ENCODE assay signal across 8 mouse cellular contexts in genomic region chr7:81554369-81554768, GRCm38 (mm10). TPM values are rescaled to one million over a fixed set of nuclear protein-coding genes. Genes with fewer than 3 reads are reported as not detected.
A peak's percentile ranks its signal among the peaks of the same experiment; 100 is the strongest.
DNase-seq lines count a peak whose midpoint lies in the region; ATAC-seq and TF ChIP-seq lines count a peak whose summit lies in the region.
"Had no signal": no experiment of that assay in that cellular context is flagged by ENCODE, and none has a peak within 500 bp of the region (broad histone marks: within the 10 kb centered on the region; RNA-seq: fewer than 3 reads in every experiment).

No protein-coding gene starts in this region.

- no peaks in the 10 kb centered on the region for H3K27me3 ChIP-seq in intestine, postnatal 0 days (replicated peaks; ENCODE audit: control insufficient read depth, insufficient read depth, low read length)
- H3K27me3 ChIP-seq in intestine, embryonic 15.5 days (replicated peaks) = no peaks in the 10 kb centered on the region
- no peaks in the 10 kb centered on the region for H3K27me3 ChIP-seq in limb, embryonic 11.5 days (ENCODE audit: control insufficient read depth, insufficient read depth, low read length)
- no peaks in the 10 kb centered on the region for H3K27me3 ChIP-seq in forebrain, embryonic 15.5 days

- no peaks in the 10 kb centered on the region for H3K4me1 ChIP-seq in intestine, postnatal 0 days (replicated peaks; ENCODE audit: control insufficient read depth, insufficient read depth, low read length)
- H3K4me1 ChIP-seq in intestine, embryonic 15.5 days (replicated peaks) = no peaks in the 10 kb centered on the region
- no peaks in the 10 kb centered on the region for H3K4me1 ChIP-seq in limb, embryonic 11.5 days (ENCODE audit: control insufficient read depth, insufficient read depth, low read length)
- H3K4me1 ChIP-seq in forebrain, embryonic 15.5 days = no peaks in the 10 kb centered on the region

- H3K36me3 ChIP-seq in intestine, postnatal 0 days (ENCODE audit: control insufficient read depth, insufficient read depth) = no peaks in the 10 kb centered on the region
- no peaks in the 10 kb centered on the region for H3K36me3 ChIP-seq in intestine, embryonic 15.5 days
- no peaks in the 10 kb centered on the region for H3K36me3 ChIP-seq in limb, embryonic 11.5 days (ENCODE audit: control insufficient read depth, insufficient read depth, low read length)
- no peaks in the 10 kb centered on the region for H3K36me3 ChIP-seq in forebrain, embryonic 15.5 days

- DNase-seq in CD4-positive helper T cell, adult 2 months (ENCODE audit: low read depth, low spot score) = peak; percentile 26
- DNase-seq in NIH3T3 (ENCODE audit: low read depth) = peak; percentile 63
- peak; percentile 73 for DNase-seq in limb, embryonic 11.5 days (ENCODE audit: low spot score)
- DNase-seq in thymus, postnatal 36 days = peak; percentile 19 to 22

- ATAC-seq in intestine, postnatal 0 days = no peak
- ATAC-seq in intestine, embryonic 15.5 days = no peak
- no peak for ATAC-seq in limb, embryonic 11.5 days (ENCODE audit: insufficient number of reproducible peaks, low FRiP score, low TSS enrichment, low read depth)
- ATAC-seq in forebrain, embryonic 15.5 days (replicated peaks) = no peak

- TF ChIP-seq CTCF in intestine, postnatal 0 days (IDR thresholded peaks at IDR 0.05; ENCODE audit: low read depth) = peak; percentile 75

- H3K9me3 ChIP-seq in intestine, postnatal 0 days (ENCODE audit: control insufficient read depth) = no peaks in the 10 kb centered on the region
- H3K9me3 ChIP-seq in intestine, embryonic 15.5 days = no peaks in the 10 kb centered on the region
- H3K9me3 ChIP-seq in limb, embryonic 11.5 days (ENCODE audit: control insufficient read depth, low read length) = no peaks in the 10 kb centered on the region
- H3K9me3 ChIP-seq in forebrain, embryonic 15.5 days = no peaks in the 10 kb centered on the region

- 86% methylated on average over 2 of the region's 2 CpGs for WGBS in intestine, postnatal 0 days
- WGBS in intestine, embryonic 15.5 days = 85% methylated on average over 2 of the region's 2 CpGs
- WGBS in limb, embryonic 11.5 days = 83% methylated on average over 2 of the region's 2 CpGs
- WGBS in forebrain, embryonic 15.5 days = 85% methylated on average over 2 of the region's 2 CpGs

- no peak overlapping the region for H3K27ac ChIP-seq in intestine, postnatal 0 days (ENCODE audit: low read depth, low read length)
- no peak overlapping the region for H3K27ac ChIP-seq in intestine, embryonic 15.5 days
- no peak overlapping the region for H3K27ac ChIP-seq in limb, embryonic 11.5 days (replicated peaks; ENCODE audit: low read depth, low read length)
- no peak overlapping the region for H3K27ac ChIP-seq in forebrain, embryonic 15.5 days (replicated peaks)

- no peak overlapping the region for H3K4me2 ChIP-seq in intestine, postnatal 0 days (replicated peaks; ENCODE audit: low read depth)
- no peak overlapping the region for H3K4me2 ChIP-seq in intestine, embryonic 15.5 days (replicated peaks)
- no peak overlapping the region for H3K4me2 ChIP-seq in limb, embryonic 11.5 days (ENCODE audit: low read depth, severe bottlenecking)
- H3K4me2 ChIP-seq in forebrain, embryonic 15.5 days (replicated peaks) = no peak overlapping the region

- H3K4me3 ChIP-seq in intestine, postnatal 0 days (ENCODE audit: low read depth, low read length) = no peak overlapping the region
- H3K4me3 ChIP-seq in intestine, embryonic 15.5 days (replicated peaks) = no peak overlapping the region
- H3K4me3 ChIP-seq in limb, embryonic 11.5 days (ENCODE audit: low read depth, low read length) = no peak overlapping the region
- H3K4me3 ChIP-seq in forebrain, embryonic 15.5 days = no peak overlapping the region

- no peak overlapping the region for H3K9ac ChIP-seq in intestine, postnatal 0 days (ENCODE audit: low read depth, low read length)
- H3K9ac ChIP-seq in intestine, embryonic 15.5 days = no peak overlapping the region
- H3K9ac ChIP-seq in limb, embryonic 11.5 days (ENCODE audit: low read length) = no peak overlapping the region
- no peak overlapping the region for H3K9ac ChIP-seq in forebrain, embryonic 15.5 days (replicated peaks)

RNA-seq across cellular contexts. Expression of gene Fsd2, which starts 12.4 kb away (rescaled TPM):
- 0.05 and 0.08 TPM in 2 replicates for polyA plus RNA-seq in intestine, postnatal 0 days (2015; fragmentation: Nextera tagmentation; extraction: Ambion mirVana)
- 0.10 and 0.15 TPM in 2 replicates for polyA plus RNA-seq in intestine, embryonic 15.5 days (2015; fragmentation: Nextera tagmentation; extraction: Ambion mirVana)
- polyA plus RNA-seq in limb, embryonic 11.5 days (2014; fragmentation: Nextera tagmentation; extraction: Ambion mirVana) = 0.04 and 0.07 TPM in 2 replicates
- 0.31 and 0.34 TPM in 2 replicates for polyA plus RNA-seq in forebrain, embryonic 15.5 days (2015; fragmentation: Nextera tagmentation; extraction: Ambion mirVana)

RNA-seq across cellular contexts. Expression of gene Whamm, which starts 16.7 kb away (rescaled TPM):
- polyA plus RNA-seq in intestine, postnatal 0 days (2015; fragmentation: Nextera tagmentation; extraction: Ambion mirVana) = 5.9 and 6.8 TPM in 2 replicates
- 5.9 and 6.3 TPM in 2 replicates for polyA plus RNA-seq in intestine, embryonic 15.5 days (2015; fragmentation: Nextera tagmentation; extraction: Ambion mirVana)
- polyA plus RNA-seq in limb, embryonic 11.5 days (2014; fragmentation: Nextera tagmentation; extraction: Ambion mirVana) = 4.4 and 5.6 TPM in 2 replicates
- polyA plus RNA-seq in forebrain, embryonic 15.5 days (2015; fragmentation: Nextera tagmentation; extraction: Ambion mirVana) = 5.7 and 7.6 TPM in 2 replicates

RNA-seq across cellular contexts. Expression of gene BC048679, which starts 56.3 kb away (rescaled TPM):
- not detected in 2 replicates for polyA plus RNA-seq in intestine, postnatal 0 days (2015; fragmentation: Nextera tagmentation; extraction: Ambion mirVana)
- polyA plus RNA-seq in intestine, embryonic 15.5 days (2015; fragmentation: Nextera tagmentation; extraction: Ambion mirVana) = not detected in 2 replicates
- polyA plus RNA-seq in limb, embryonic 11.5 days (2014; fragmentation: Nextera tagmentation; extraction: Ambion mirVana) = not detected in 2 replicates
- not detected in 2 replicates for polyA plus RNA-seq in forebrain, embryonic 15.5 days (2015; fragmentation: Nextera tagmentation; extraction: Ambion mirVana)
- polyA plus RNA-seq: lung, embryonic 16.5 days had no signal

Comparison
In these comparisons a context has a peak if more than half of its experiments do, and no peak if none do; other contexts are left out.
1. DNase-seq: peak in every context shown above with its lines; median percentile 73 in limb, embryonic 11.5 days; 63 in NIH3T3; 26 in CD4-positive helper T cell, adult 2 months; 20 in thymus, postnatal 36 days.